Mouse (Mus musculus): ENCODE results near the gene Gpr25. TPM values are rescaled to one million over a fixed set of nuclear protein-coding genes. Genes with fewer than 3 reads are reported as not detected.
A peak's percentile ranks its signal among the peaks of the same experiment; 100 is the strongest.

Gene Gpr25
- polyA plus RNA-seq (2012; rRNA removed) = 0.06 and 0.10 TPM in 2 replicates

- DNase-seq (ENCODE audit: low spot score) = no peak
Observed at GRCm38 (mm10) chr1:136260635-136261238, at the start of gene Gpr25. Gene Gpr25 (minus strand): TSS chr1:136260873.

GRCm38 (mm10) chr1:136309193-136309592 is 48.5 kb upstream of the Gpr25 start:
- DNase-seq (ENCODE audit: low spot score) = no peak

GRCm38 (mm10) chr1:136306424-136306823 is 45.8 kb upstream of the Gpr25 start:
- DNase-seq (ENCODE audit: low spot score) = no peak

- DNase-seq (ENCODE audit: low spot score) = no peak
Observed at GRCm38 (mm10) chr1:136293961-136294360, 33.3 kb upstream of the Gpr25 start.

- no peak for DNase-seq (ENCODE audit: low spot score)
Observed at GRCm38 (mm10) chr1:136289803-136290202, 29.1 kb upstream of the Gpr25 start.

- no peak for DNase-seq (ENCODE audit: low spot score)
Observed at GRCm38 (mm10) chr1:136277366-136277765, 16.7 kb upstream of the Gpr25 start.

- DNase-seq (ENCODE audit: low spot score) = no peak
Observed at GRCm38 (mm10) chr1:136268224-136268623, 7.6 kb upstream of the Gpr25 start.

- DNase-seq (ENCODE audit: low spot score) = no peak
Observed at GRCm38 (mm10) chr1:136266127-136266526, 5.5 kb upstream of the Gpr25 start.

GRCm38 (mm10) chr1:136263355-136263754 is 2.7 kb upstream of the Gpr25 start:
- no peak for DNase-seq (ENCODE audit: low spot score)

- peak; percentile 36 for DNase-seq (ENCODE audit: low spot score)
Observed at GRCm38 (mm10) chr1:136259893-136260634, 609 bp downstream of the Gpr25 start.

- no peak for DNase-seq (ENCODE audit: low spot score)
Observed at GRCm38 (mm10) chr1:136259543-136259892, 1.2 kb downstream of the Gpr25 start.

GRCm38 (mm10) chr1:136258495-136258894 is 2.2 kb downstream of the Gpr25 start:
- no peak for DNase-seq (ENCODE audit: low spot score)

GRCm38 (mm10) chr1:136255657-136256056 is 5.0 kb downstream of the Gpr25 start:
- DNase-seq (ENCODE audit: low spot score) = no peak

GRCm38 (mm10) chr1:136255174-136255573 is 5.5 kb downstream of the Gpr25 start:
- no peak for DNase-seq (ENCODE audit: low spot score)

- no peak for DNase-seq (ENCODE audit: low spot score)
Observed at GRCm38 (mm10) chr1:136254503-136255065, 6.1 kb downstream of the Gpr25 start.

GRCm38 (mm10) chr1:136253472-136253871 is 7.2 kb downstream of the Gpr25 start:
- DNase-seq (ENCODE audit: low spot score) = no peak

- DNase-seq (ENCODE audit: low spot score) = no peak
Observed at GRCm38 (mm10) chr1:136249662-136250061, 11.0 kb downstream of the Gpr25 start.

- peak; percentile 51 for DNase-seq (ENCODE audit: low spot score)
Observed at GRCm38 (mm10) chr1:136247393-136247792, 13.3 kb downstream of the Gpr25 start.

GRCm38 (mm10) chr1:136244469-136244868 is 16.2 kb downstream of the Gpr25 start:
- no peak for DNase-seq (ENCODE audit: low spot score)

GRCm38 (mm10) chr1:136241801-136242200 is 18.9 kb downstream of the Gpr25 start:
- DNase-seq (ENCODE audit: low spot score) = no peak

- DNase-seq (ENCODE audit: low spot score) = no peak
Observed at GRCm38 (mm10) chr1:136238495-136238894, 22.2 kb downstream of the Gpr25 start.

- no peak for DNase-seq (ENCODE audit: low spot score)
Observed at GRCm38 (mm10) chr1:136234595-136235092, 26.0 kb downstream of the Gpr25 start.
